Mouse (Mus musculus) cortical plate, adult 2 months (tissue): ENCODE data around the gene Mink1.

Experiments
- CTCF ChIP-seq: fragments of 200-500 bp; IDR thresholded peaks from 2 replicates; pipeline ENCODE4 v1.5.1; 2011; ENCODE audit warnings: mild to moderate bottlenecking, control low read depth, low read length; ENCODE audit not compliant: insufficient read depth; ENCODE audit errors: extremely low read depth
- POLR2A ChIP-seq: fragments of 200-500 bp; IDR thresholded peaks from 2 replicates; pipeline ENCODE4 v1.6.1; 2011; ENCODE audit warnings: mild to moderate bottlenecking, low read length, control low read depth; ENCODE audit not compliant: insufficient read depth; ENCODE audit errors: extremely low read depth

DNA sequence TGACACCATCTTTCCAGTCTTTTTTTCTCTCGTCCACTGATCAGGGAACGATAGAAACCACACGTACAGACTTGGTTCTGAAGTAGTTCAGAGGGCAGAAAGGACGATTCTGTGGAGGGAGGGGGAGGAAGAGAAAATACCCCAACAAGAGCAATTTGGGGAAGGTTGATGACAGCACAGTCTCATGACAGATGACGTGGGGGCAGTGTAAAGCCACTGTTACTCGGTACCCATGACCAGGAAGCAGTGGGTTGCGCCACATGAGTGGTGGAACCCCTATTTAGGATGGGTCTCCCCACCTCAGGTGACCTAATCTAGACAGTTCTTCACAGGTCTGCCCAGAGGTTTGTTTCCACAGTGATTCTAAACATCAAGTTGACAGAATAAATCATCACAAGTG lies 34.1 kb upstream of the Mink1 start:
- TF ChIP-seq POLR2A (0 out of 2 replicates have a peak, but pooled peaks have one; percentile 8), CTCF (no peak)
